Mouse (Mus musculus) macrophage (primary cell): ENCODE data around the gene Nxph4. TPM values are rescaled to one million over a fixed set of nuclear protein-coding genes. Genes with fewer than 3 reads are reported as not detected.
A peak's percentile ranks its signal among the peaks of the same experiment; 100 is the strongest.

Experiments used
- H3K27ac ChIP-seq: fragments of 350-480 bp; formaldehyde crosslinking; 2 replicates; pipeline ENCODE4 v1.9.0; 2021
- H3K36me3 ChIP-seq: fragments of 350-480 bp; formaldehyde crosslinking; 2 replicates; pipeline ENCODE4 v1.9.0; 2021; ENCODE audit errors: inconsistent target
- H3K4me3 ChIP-seq: fragments of 350-480 bp; formaldehyde crosslinking; 2 replicates; pipeline ENCODE4 v1.9.0; 2021; ENCODE audit errors: inconsistent target
- H3K79me2 ChIP-seq: fragments of 350-480 bp; formaldehyde crosslinking; 2 replicates; pipeline ENCODE4 v1.9.0; 2021; ENCODE audit errors: inconsistent target
- WGBS: methylation state at CpG from one replicate; pipeline ENCODE4 v1.1.7; 2026; ENCODE audit warnings: inconsistent platforms; ENCODE audit not compliant: missing documents; 5-methylcytosine and 5-hydroxymethylcytosine counted together
- polyA plus RNA-seq: library from polyadenylated mRNA; stranded (reverse); fragments of 250-400 nt; gene quantifications from 3 replicates; pipeline ENCODE4 v1.2.4, GENCODE M21; 2018; ENCODE audit warnings: inconsistent platforms

The Nxph4 gene
- polyA plus RNA-seq, 1 experiment from 2014 or later = not detected

GRCm38 (mm10) chr10:127515271-127515982, 18.9 kb downstream of the Nxph4 start:
- H3K4me3 ChIP-seq = no peak overlapping the region
- H3K27ac ChIP-seq = no peak overlapping the region
- 53% methylated on average over 8 of the region's 9 CpGs for WGBS
- H3K36me3 ChIP-seq = no peaks in the 10 kb centered on the region; the same call in 1 of the 2 replicates
- H3K79me2 ChIP-seq = no peaks in the 10 kb centered on the region

GRCm38 (mm10) chr10:127514764-127515163, 19.6 kb downstream of the Nxph4 start, which contains the start of gene Ndufa4l2:
Gene Ndufa4l2, plus strand, starts transcription at chr10:127514967.
- Histone ChIP-seq H3K4me3 (no peak within 1 kb of the TSS), H3K27ac (no peak within 1 kb of the TSS), H3K79me2 (no peaks in the 10 kb centered on the region), H3K36me3 (no peaks in the 10 kb centered on the region; the same call in 1 of the 2 replicates)
- WGBS = 39% methylated on average over 5 of the region's 6 CpGs

- no peak overlapping the region for H3K27ac ChIP-seq
- 13% methylated on average over 13 of the region's 13 CpGs for WGBS
Measured at GRCm38 (mm10) chr10:127514111-127514698, 20.2 kb downstream of the Nxph4 start.

GRCm38 (mm10) chr10:127513501-127514091, 20.8 kb downstream of the Nxph4 start:
- no peak overlapping the region for H3K27ac ChIP-seq
- 8% methylated on average over 16 of the region's 16 CpGs for WGBS
- H3K79me2 ChIP-seq = no peaks in the 10 kb centered on the region
- no peak overlapping the region for H3K4me3 ChIP-seq
- no peaks in the 10 kb centered on the region; the same call in 1 of the 2 replicates for H3K36me3 ChIP-seq

More at GRCm38 (mm10) chr10:127514111-127514698, 20.2 kb downstream of the Nxph4 start:
- no peaks in the 10 kb centered on the region; the same call in 1 of the 2 replicates for H3K36me3 ChIP-seq
- H3K4me3 ChIP-seq = no peak overlapping the region
- no peaks in the 10 kb centered on the region for H3K79me2 ChIP-seq

- Histone ChIP-seq H3K79me2 (no peaks in the 10 kb centered on the region), H3K4me3 (peak overlapping the region; percentile 36; the same call in 1 of the 2 replicates), H3K27ac (no peak overlapping the region), H3K36me3 (no peaks in the 10 kb centered on the region; the same call in 1 of the 2 replicates)
- 0% methylated on average over 27 of the region's 27 CpGs for WGBS
Measured at GRCm38 (mm10) chr10:127512813-127513212, 21.5 kb downstream of the Nxph4 start.

GRCm38 (mm10) chr10:127512307-127512666, 22.1 kb downstream of the Nxph4 start:
- peak overlapping the region; percentile 36 for H3K4me3 ChIP-seq
- no peaks in the 10 kb centered on the region for H3K79me2 ChIP-seq
- no peaks in the 10 kb centered on the region for H3K36me3 ChIP-seq
- whole genome bisulfite sequencing = 13% methylated on average over 7 of the region's 7 CpGs
- H3K27ac ChIP-seq = no peak overlapping the region

- no peaks in the 10 kb centered on the region for H3K79me2 ChIP-seq
- 2% methylated on average over 44 of the region's 46 CpGs for WGBS
- no peaks in the 10 kb centered on the region for H3K36me3 ChIP-seq
- peak overlapping the region; percentile 36 for H3K4me3 ChIP-seq
- no peak overlapping the region for H3K27ac ChIP-seq
Measured at GRCm38 (mm10) chr10:127511634-127512306, 22.6 kb downstream of the Nxph4 start.

- no peak overlapping the region; the same call in 1 of the 2 replicates for H3K4me3 ChIP-seq
- no peak overlapping the region for H3K27ac ChIP-seq
- H3K36me3 ChIP-seq = no peaks in the 10 kb centered on the region
- WGBS = 20% methylated on average over 10 of the region's 11 CpGs
- no peaks in the 10 kb centered on the region for H3K79me2 ChIP-seq
Measured at GRCm38 (mm10) chr10:127510895-127511617, 23.3 kb downstream of the Nxph4 start.

GRCm38 (mm10) chr10:127509837-127510701, 24.3 kb downstream of the Nxph4 start:
- 56% methylated on average over 17 of the region's 17 CpGs for WGBS
- Histone ChIP-seq H3K79me2 (no peaks in the 10 kb centered on the region), H3K36me3 (no peaks in the 10 kb centered on the region), H3K27ac (no peak overlapping the region), H3K4me3 (no peak overlapping the region)

GRCm38 (mm10) chr10:127509051-127509836, 25.1 kb downstream of the Nxph4 start:
- no peaks in the 10 kb centered on the region for H3K36me3 ChIP-seq
- no peak overlapping the region for H3K4me3 ChIP-seq
- no peaks in the 10 kb centered on the region for H3K79me2 ChIP-seq
- 4% methylated on average over 35 of the region's 35 CpGs for WGBS
- H3K27ac ChIP-seq = no peak overlapping the region

- Histone ChIP-seq H3K79me2 (no peaks in the 10 kb centered on the region), H3K36me3 (no peaks in the 10 kb centered on the region), H3K27ac (no peak overlapping the region), H3K4me3 (no peak overlapping the region)
- 16% methylated on average over 15 of the region's 15 CpGs for WGBS
Measured at GRCm38 (mm10) chr10:127508239-127508638, 26.1 kb downstream of the Nxph4 start.

- 87% methylated on average over 13 of the region's 13 CpGs for WGBS
- no peak within 1 kb of the TSS for H3K27ac ChIP-seq
- no peak within 1 kb of the TSS for H3K4me3 ChIP-seq
- peaks cover 27% of the 10 kb centered on the region for H3K36me3 ChIP-seq
- H3K79me2 ChIP-seq = no peaks in the 10 kb centered on the region
Measured at GRCm38 (mm10) chr10:127500894-127501893, 33.2 kb downstream of the Nxph4 start, which contains the start of gene Stac3. Gene Stac3, plus strand, starts transcription at chr10:127501686.
